Mouse (Mus musculus) kidney, postnatal 25 days (tissue): ENCODE results near the gene Ndufc2.

Source experiments
- DNase-seq, 2 experiments: peaks; one replicate each; pipeline ENCODE4 v3.0.0; 2021; ENCODE audit warnings: mixed read lengths in 2 of 2

Ndufc2 gene

DNA sequence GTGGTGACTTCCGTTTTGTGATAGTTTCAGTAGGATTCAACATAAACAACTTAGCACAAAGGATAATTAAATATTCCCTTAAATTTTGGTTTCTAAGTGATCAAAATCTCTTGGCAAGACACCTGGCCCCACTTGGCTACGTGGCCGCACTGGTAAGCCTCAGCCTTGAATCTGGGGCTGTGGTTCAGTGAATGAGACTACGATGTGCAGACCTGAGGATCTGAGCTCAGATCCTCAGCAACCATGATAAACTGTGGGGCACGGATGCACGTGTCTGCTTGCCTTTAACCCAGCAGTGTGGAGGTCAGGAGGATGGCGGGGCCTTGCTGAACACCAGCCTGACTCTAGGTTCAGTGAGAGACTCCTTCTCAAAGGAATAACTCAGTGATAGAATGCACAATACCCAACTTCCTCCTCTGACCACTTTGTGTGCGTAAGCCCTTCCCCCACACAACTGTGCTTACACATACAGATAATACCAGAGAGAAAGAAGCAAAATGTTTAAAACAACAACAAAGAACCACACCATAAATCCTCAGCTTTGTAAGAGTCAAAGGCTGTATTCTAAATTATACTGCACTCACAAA lies 12.1 kb upstream of the Ndufc2 start:
- DNase-seq = no peak

GRCm38 (mm10) chr7:97388541-97388940 lies 11.3 kb upstream of the Ndufc2 start:
- DNase-seq = no peak

DNA sequence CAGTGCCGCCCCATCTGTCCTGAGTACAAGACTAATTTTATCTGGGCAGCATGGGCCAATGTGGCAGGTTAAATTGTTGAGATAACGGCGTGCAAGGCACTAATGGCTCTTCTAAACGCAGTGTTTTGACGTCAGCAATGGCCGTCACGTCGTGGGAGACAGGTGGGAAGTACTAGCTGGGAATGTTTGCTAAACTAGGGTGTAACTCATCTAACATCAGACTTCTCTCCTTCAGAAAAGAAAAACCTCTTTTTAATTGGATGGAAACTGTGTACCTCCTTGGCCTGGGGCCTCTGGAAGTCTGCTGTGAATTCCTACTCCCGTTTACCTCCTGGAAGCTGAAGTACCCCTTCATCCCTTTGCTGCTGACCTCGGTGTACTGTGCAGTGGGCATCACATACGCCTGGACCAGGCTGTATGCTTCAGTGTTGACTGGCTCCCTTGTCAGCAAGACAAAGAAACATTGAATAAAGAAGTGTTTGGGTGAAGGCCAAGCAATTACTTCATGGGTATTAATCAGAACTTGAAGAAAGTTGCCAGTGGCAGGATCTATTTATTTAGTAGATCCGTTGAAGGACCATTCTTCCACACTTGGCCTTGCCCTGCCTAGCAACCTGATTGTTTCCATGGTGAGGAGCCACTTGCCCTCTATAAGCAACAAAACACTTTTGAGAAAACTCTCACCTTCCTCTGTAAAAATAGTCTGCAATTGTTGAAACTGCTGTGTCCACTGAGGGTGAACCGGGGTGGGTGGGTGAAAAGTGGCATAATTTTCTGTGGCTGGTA lies 8.3 kb upstream of the Ndufc2 start:
- DNase-seq = no peak

DNA sequence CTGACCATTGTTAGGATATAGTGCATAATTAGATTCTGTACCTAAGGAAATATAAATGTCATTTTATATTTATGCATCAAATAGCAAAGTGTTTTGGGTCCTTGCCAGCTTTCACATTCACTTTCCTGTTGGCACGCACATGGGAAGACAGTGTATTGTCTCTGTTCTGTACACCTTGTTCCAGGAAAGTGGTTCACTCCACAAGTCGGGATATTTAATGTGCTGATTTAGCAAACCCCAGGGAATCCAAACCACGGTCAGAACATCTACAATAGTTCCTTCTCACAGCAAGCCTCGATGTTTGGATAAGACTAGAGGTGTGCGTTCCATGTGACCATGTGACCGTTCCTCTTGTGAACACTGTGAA lies 7.7 kb upstream of the Ndufc2 start:
- peak; percentile 48 to 57 for DNase-seq

DNA sequence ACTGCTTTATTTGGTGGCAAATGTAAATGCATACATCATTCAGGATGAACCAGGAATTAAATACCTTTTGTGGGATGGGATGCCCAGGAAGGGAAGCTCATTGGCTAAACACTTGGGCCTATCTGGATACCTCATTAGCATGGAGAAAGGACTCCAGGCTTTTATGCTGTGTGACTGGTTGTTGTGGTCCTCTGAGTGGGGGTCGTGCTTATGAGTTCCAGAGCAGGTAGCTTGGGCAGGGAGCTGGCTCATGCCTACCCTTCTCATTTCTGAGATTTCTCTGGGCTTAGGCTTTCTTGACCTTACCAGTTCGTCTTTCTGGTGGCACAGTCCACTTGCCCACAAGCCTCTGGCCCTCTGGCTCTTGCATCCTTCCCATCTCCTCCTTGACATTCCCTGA lies 5.4 kb upstream of the Ndufc2 start:
- no peak for DNase-seq

- no peak for DNase-seq
Measured at GRCm38 (mm10) chr7:97398943-97399342, 860 bp upstream of the Ndufc2 start.

- no peak for DNase-seq
Measured at GRCm38 (mm10) chr7:97407145-97407544, 7.3 kb downstream of the Ndufc2 start.

- no peak for DNase-seq
Measured at GRCm38 (mm10) chr7:97411106-97411505, 11.3 kb downstream of the Ndufc2 start.

- DNase-seq = no peak
Measured at GRCm38 (mm10) chr7:97411575-97411974, 11.8 kb downstream of the Ndufc2 start.

DNA sequence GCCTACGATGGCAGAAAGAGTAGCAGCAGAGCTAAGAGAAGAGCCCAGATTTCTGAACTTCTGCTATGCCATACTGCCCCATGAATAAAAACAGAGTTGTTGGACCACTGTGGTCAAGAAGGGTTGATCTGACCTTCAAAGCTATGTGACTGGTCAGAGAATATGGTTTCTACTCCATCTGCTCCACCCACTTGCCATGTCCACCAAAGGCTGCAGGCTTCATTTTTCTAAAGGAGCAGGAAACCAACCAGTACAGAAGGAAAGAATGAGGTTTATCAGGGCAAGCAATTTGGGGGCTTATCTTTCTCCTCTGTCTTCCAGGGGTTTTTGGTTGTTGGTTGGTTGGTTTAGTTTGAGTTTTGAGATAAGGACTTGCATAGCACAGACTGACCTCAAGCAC lies 14.2 kb downstream of the Ndufc2 start:
- DNase-seq = no peak

DNA sequence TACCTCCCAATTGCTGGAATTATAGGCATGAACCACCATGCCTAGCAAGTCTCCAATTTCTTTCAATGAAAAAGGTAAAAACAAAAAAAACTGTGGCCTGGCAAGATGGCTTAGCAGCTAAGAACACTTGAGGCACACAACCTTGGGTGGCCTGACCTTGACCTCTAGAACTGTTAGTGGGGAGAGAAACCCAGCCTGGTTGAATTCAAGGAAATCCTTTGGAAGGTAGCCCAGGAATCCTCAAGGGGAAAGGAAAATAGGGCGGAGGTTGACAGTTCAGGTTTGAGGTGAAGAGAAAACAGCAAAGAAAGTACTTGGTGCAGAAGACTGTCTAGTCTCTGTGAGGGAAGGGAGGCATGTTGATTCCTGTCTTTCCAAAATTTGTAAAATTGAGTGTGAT lies 14.6 kb downstream of the Ndufc2 start:
- DNase-seq = peak; percentile 73 to 79

- peak in 1 of 2 experiments; percentile 27 for DNase-seq
Measured at GRCm38 (mm10) chr7:97414915-97415687, 15.3 kb downstream of the Ndufc2 start.

- DNase-seq = no peak
Measured at GRCm38 (mm10) chr7:97416473-97416872, 16.7 kb downstream of the Ndufc2 start.

- peak; percentile 85 to 92 for DNase-seq
Measured at GRCm38 (mm10) chr7:97416906-97417777, 17.3 kb downstream of the Ndufc2 start, which contains the start of gene Thrsp. Gene Thrsp, minus strand, starts transcription at chr7:97417730.

- peak; percentile 13 to 72 for DNase-seq
Measured at GRCm38 (mm10) chr7:97418717-97419116, 18.9 kb downstream of the Ndufc2 start.

- DNase-seq = no peak
Measured at GRCm38 (mm10) chr7:97419163-97419562, 19.4 kb downstream of the Ndufc2 start.

- peak in 1 of 2 experiments; percentile 51 for DNase-seq
Measured at GRCm38 (mm10) chr7:97420406-97420805, 20.6 kb downstream of the Ndufc2 start.

DNA sequence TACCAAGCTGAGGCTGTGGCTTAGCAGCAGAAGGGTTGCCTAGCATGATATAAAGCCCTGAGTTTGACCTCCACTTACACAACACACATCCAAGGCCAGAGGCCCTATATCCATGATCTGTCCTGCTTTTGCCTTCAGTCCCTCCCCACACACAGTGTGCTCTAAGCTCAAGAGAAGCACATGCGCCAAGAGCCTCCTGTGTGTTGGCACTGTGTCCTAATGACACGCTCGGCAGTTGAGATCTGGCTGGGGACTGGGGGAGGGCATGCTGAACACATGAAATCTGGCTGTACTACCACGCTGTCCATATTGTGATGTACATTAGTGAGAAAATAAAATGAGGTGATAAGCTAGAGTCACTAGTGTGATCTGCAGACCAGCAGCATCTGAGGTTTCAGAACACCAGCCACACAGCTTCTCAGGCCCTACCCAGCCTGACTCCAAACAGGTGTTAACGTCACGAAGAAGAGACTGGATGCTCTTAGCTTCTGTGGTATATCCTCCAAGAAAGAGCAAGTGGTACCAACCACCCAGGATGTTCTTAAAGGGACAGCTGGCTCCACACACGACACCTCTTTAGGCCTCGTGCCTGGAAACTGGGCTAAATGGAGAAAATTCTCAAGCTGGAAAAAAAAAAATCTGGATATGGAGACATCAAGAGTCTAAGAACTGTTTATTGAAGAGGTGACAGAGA lies 21.3 kb downstream of the Ndufc2 start:
- DNase-seq = no peak

GRCm38 (mm10) chr7:97423754-97424153 lies 24.0 kb downstream of the Ndufc2 start:
- peak; percentile 44 to 83 for DNase-seq

DNA sequence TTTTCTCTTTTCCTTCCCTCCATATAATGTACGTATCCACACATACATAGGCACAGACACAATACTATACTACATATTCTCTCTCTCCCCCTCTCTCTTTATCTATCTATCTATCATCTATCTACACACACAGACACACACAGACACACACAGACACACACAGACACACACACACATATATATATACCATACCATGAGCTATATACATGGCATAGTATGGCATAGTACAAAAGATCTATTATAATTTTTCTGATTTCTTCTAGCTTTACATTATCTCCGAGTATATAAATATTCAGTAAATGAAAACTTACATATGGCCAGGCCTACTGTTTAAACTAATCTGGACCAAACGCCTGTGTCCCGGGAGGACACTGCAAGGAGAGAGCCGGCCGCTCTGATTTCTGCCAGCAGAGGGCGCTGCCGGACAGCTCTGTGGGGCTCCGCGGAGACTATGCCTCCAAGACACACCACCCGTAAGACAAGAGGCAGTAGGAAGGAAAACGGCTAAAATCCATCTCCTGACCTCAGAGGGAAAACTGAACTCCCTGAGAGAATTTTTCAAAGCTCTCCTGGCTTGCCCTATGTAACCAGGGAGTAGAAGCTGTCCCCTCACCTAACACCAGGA lies 24.9 kb downstream of the Ndufc2 start:
- peak; percentile 90 to 95 for DNase-seq

GRCm38 (mm10) chr7:97426566-97426965 lies 26.8 kb downstream of the Ndufc2 start:
- no peak for DNase-seq

- no peak for DNase-seq
Measured at GRCm38 (mm10) chr7:97427296-97427695, 27.5 kb downstream of the Ndufc2 start.
